Mouse (Mus musculus) kidney, embryonic 14.5 days (tissue): ENCODE measurements around the gene Sptbn4. TPM values are rescaled to one million over a fixed set of nuclear protein-coding genes. Genes with fewer than 3 reads are reported as not detected.

Experiments
- ATAC-seq: fragments of 200-750 bp; cut with Nextera tagmentation; 2 replicates; pipeline ENCODE4 v1.8.0; 2017; ENCODE audit warnings: moderate number of reproducible peaks, mild to moderate bottlenecking, moderate TSS enrichment, moderate library complexity; ENCODE audit not compliant: low FRiP score, low TSS enrichment
- H3K27ac ChIP-seq: fragments of 300-500 bp; sonication (generic); 2 replicates; pipeline ENCODE4 v1.5.1; 2014; ENCODE audit warnings: low read depth, mild to moderate bottlenecking, low read length, moderate library complexity, mixed read lengths
- H3K27me3 ChIP-seq: fragments of 300-500 bp; sonication (generic); 2 replicates; pipeline ENCODE4 v1.6.1; 2014; ENCODE audit warnings: mild to moderate bottlenecking, low read length; ENCODE audit not compliant: control insufficient read depth, insufficient read depth
- H3K36me3 ChIP-seq: fragments of 300-500 bp; sonication (generic); 2 replicates; pipeline ENCODE4 v1.6.1; 2014; ENCODE audit warnings: low read length, mixed read lengths; ENCODE audit not compliant: control insufficient read depth, insufficient read depth
- H3K4me1 ChIP-seq: fragments of 300-500 bp; sonication (generic); 2 replicates; pipeline ENCODE4 v1.6.1; 2014; ENCODE audit warnings: low read length, mixed read lengths; ENCODE audit not compliant: control insufficient read depth, insufficient read depth
- H3K4me2 ChIP-seq: fragments of 300-500 bp; sonication (generic); replicated peaks from 2 replicates; pipeline ENCODE4 v1.6.1; 2014; ENCODE audit warnings: low read depth, mild to moderate bottlenecking, low read length
- H3K4me3 ChIP-seq: fragments of 300-500 bp; sonication (generic); 2 replicates; pipeline ENCODE4 v1.5.1; 2014; ENCODE audit warnings: mild to moderate bottlenecking, low read length
- H3K9ac ChIP-seq: fragments of 300-500 bp; sonication (generic); 2 replicates; pipeline ENCODE4 v1.6.1; 2014; ENCODE audit warnings: low read depth, mild to moderate bottlenecking, low read length, moderate library complexity
- H3K9me3 ChIP-seq: fragments of 300-500 bp; sonication (generic); 2 replicates; pipeline ENCODE4 v1.6.1; 2016; ENCODE audit warnings: low read length; ENCODE audit not compliant: control insufficient read depth
- WGBS: fragments of 180-500 bp; shearing (Covaris S2); extraction: QIAGEN DNeasy Blood & Tissue Kit; methylation state at CpG from one replicate; pipeline ENCODE4 v1.1.7; 2014; 5-methylcytosine and 5-hydroxymethylcytosine counted together
- polyA plus RNA-seq: library from polyadenylated mRNA; unstranded; fragments of >200 nt; fragmentation: Nextera tagmentation; extraction: Ambion mirVana; gene quantifications from 2 replicates; pipeline ENCODE4 v1.2.1, GENCODE M21; 2014

Sptbn4 gene
- polyA plus RNA-seq, 1 experiment from 2014 or later: 0.39 TPM

DNA sequence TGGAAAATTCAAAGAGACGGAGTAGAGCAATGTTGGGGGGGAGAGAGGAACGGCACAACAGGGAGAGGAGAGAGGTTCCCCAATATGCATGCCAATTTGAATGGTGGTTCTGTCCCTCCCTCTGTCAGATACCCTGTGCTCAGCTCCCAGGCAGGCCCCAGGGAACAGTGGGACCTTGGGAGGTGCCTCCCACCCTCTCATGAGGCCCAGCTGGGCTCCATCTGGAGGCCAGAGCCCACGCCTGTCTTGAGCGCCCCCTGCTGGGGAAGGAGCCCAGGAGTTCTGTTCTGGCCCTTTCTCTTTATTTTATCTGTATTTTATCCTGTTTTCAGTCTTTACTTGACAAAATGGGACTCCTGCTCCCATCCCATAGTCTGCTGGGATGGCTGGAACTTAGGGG is 62.8 kb downstream of the Sptbn4 start:
- Histone ChIP-seq H3K4me3 (no peak overlapping the region), H3K4me1 (no peaks in the 10 kb centered on the region), H3K27ac (no peak overlapping the region), H3K9ac (no peak overlapping the region), H3K4me2 (no peak overlapping the region), H3K27me3 (no peaks in the 10 kb centered on the region), H3K9me3 (no peaks in the 10 kb centered on the region), H3K36me3 (no peaks in the 10 kb centered on the region)
- peak; percentile 79 for ATAC-seq
- WGBS: 37% methylated on average over 4 of the region's 4 CpGs

DNA sequence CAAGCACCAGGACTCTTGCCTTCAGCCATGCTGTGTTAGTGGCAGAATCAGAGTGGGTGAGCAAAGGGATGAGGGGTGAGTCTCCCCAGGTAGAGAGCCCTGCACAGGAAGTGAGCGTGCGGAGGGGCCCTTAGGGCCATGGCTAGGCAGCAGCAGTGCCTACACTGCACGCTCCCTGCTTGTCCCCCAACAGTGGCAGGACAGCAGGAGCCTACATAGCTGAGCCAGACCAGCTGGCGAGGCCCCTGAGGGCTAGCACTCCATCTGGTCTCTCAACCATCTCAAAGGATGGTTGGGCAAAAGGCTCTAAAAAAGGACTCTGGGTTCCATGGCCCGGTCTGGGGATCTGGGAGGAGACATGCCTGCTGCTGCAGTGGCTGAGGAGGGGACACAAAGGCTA is 63.4 kb downstream of the Sptbn4 start:
- Histone ChIP-seq H3K9me3 (no peaks in the 10 kb centered on the region), H3K36me3 (no peaks in the 10 kb centered on the region), H3K4me3 (no peak overlapping the region), H3K9ac (no peak overlapping the region), H3K4me2 (no peak overlapping the region), H3K4me1 (no peaks in the 10 kb centered on the region), H3K27ac (no peak overlapping the region), H3K27me3 (no peaks in the 10 kb centered on the region)
- WGBS: 72% methylated on average over 5 of the region's 5 CpGs
- no peak for ATAC-seq

DNA sequence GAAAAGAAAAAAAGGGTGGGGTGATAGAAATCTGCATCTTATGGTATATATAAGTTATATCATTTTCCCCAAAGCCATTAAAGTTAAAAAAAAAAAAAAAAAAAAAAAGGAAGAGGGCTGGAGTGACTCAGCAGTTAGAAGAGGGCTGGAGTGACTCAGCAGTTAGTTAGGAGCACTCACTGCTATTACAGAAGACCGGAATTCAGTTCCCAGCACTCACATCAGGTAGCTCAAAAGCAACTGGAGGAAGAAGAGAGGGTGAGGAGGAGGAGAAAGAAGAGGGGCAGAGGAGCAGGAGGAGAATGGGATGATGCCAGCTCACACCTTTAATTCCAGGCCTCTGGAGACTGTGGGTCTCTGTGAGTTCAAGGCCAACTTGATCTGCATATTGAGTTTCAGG is 64.3 kb downstream of the Sptbn4 start:
- Histone ChIP-seq H3K4me1 (no peaks in the 10 kb centered on the region), H3K36me3 (no peaks in the 10 kb centered on the region), H3K9ac (no peak overlapping the region), H3K4me2 (no peak overlapping the region), H3K9me3 (no peaks in the 10 kb centered on the region), H3K4me3 (no peak overlapping the region), H3K27ac (no peak overlapping the region), H3K27me3 (no peaks in the 10 kb centered on the region)
- WGBS: 74% methylated on average over 1 of the region's 1 CpGs
- no peak for ATAC-seq

- Histone ChIP-seq H3K9me3 (no peaks in the 10 kb centered on the region), H3K4me2 (no peak overlapping the region), H3K9ac (no peak overlapping the region), H3K4me1 (no peaks in the 10 kb centered on the region), H3K36me3 (no peaks in the 10 kb centered on the region), H3K4me3 (no peak overlapping the region), H3K27me3 (peaks cover 11% of the 10 kb centered on the region), H3K27ac (no peak overlapping the region)
- no peak for ATAC-seq
- 64% methylated on average over 4 of the region's 4 CpGs for WGBS
Measured at GRCm38 (mm10) chr7:27381560-27381959, 65.9 kb downstream of the Sptbn4 start.

GRCm38 (mm10) chr7:27381009-27381408 is 66.5 kb downstream of the Sptbn4 start:
- H3K36me3 ChIP-seq: no peaks in the 10 kb centered on the region
- no peak for ATAC-seq
- no peak overlapping the region for H3K9ac ChIP-seq
- no peaks in the 10 kb centered on the region for H3K4me1 ChIP-seq
- 47% methylated on average over 1 of the region's 1 CpGs for WGBS
- H3K27me3 ChIP-seq: peaks cover 13% of the 10 kb centered on the region
- H3K27ac ChIP-seq: no peak overlapping the region
- H3K4me2 ChIP-seq: no peak overlapping the region
- H3K4me3 ChIP-seq: no peak overlapping the region
- H3K9me3 ChIP-seq: no peaks in the 10 kb centered on the region

DNA sequence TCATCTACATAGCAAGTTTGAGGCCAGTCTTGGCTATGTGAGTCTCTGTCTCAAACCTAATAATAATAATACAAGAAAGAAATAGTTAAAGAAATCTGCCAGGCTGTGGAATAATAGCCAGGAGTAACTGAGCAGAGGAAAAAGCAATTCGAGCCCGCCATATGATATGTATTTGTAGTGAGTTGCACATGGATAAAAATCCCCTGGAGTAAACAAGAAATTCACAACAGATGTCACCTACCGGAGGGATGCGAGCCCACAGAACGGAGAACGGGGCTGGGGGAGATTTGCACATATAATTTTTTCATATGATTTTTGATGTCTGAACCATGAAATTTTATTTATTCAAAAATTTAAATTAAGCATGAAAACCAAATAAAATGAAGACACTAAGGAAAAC is 67.7 kb downstream of the Sptbn4 start:
- Histone ChIP-seq H3K27ac (no peak overlapping the region), H3K4me2 (no peak overlapping the region), H3K27me3 (peaks cover 23% of the 10 kb centered on the region), H3K36me3 (no peaks in the 10 kb centered on the region), H3K9me3 (no peaks in the 10 kb centered on the region), H3K9ac (no peak overlapping the region), H3K4me3 (no peak overlapping the region), H3K4me1 (no peaks in the 10 kb centered on the region)
- no peak for ATAC-seq
- 89% methylated on average over 6 of the region's 6 CpGs for WGBS

- Histone ChIP-seq H3K9me3 (no peaks in the 10 kb centered on the region), H3K4me1 (no peaks in the 10 kb centered on the region), H3K27ac (no peak overlapping the region), H3K4me2 (no peak overlapping the region), H3K27me3 (peaks cover 35% of the 10 kb centered on the region), H3K4me3 (no peak overlapping the region), H3K36me3 (no peaks in the 10 kb centered on the region), H3K9ac (no peak overlapping the region)
- no peak; the same call in 1 of the 2 replicates for ATAC-seq
- WGBS: 21% methylated on average over 4 of the region's 4 CpGs
Measured at GRCm38 (mm10) chr7:27378431-27378830, 69.1 kb downstream of the Sptbn4 start.

- peaks cover 64% of the 10 kb centered on the region for H3K27me3 ChIP-seq
- H3K4me2 ChIP-seq: peak overlapping the region; percentile 22; the same call in 1 of the 2 replicates
- no peaks in the 10 kb centered on the region for H3K4me1 ChIP-seq
- no peak overlapping the region for H3K27ac ChIP-seq
- H3K9ac ChIP-seq: no peak overlapping the region
- H3K36me3 ChIP-seq: no peaks in the 10 kb centered on the region
- H3K4me3 ChIP-seq: peak overlapping the region; percentile 7
- H3K9me3 ChIP-seq: peaks cover 1% of the 10 kb centered on the region
- under 1% methylated on average over 21 of the region's 22 CpGs for whole genome bisulfite sequencing
- ATAC-seq: no peak
Measured at GRCm38 (mm10) chr7:27375274-27375673, 72.2 kb downstream of the Sptbn4 start.

- H3K9ac ChIP-seq: peak overlapping the region; percentile 34; the same call in 1 of the 2 replicates
- H3K36me3 ChIP-seq: no peaks in the 10 kb centered on the region
- peak overlapping the region; percentile 29; the same call in 1 of the 2 replicates for H3K4me2 ChIP-seq
- H3K27ac ChIP-seq: no peak overlapping the region
- 4% methylated on average over 42 of the region's 44 CpGs for WGBS
- H3K9me3 ChIP-seq: peaks cover 7% of the 10 kb centered on the region
- peak; percentile 61; the same call in 1 of the 2 replicates for ATAC-seq
- peaks cover 90% of the 10 kb centered on the region for H3K27me3 ChIP-seq
- H3K4me1 ChIP-seq: no peaks in the 10 kb centered on the region
- H3K4me3 ChIP-seq: peak overlapping the region; percentile 28
Measured at GRCm38 (mm10) chr7:27371715-27372462, 75.6 kb downstream of the Sptbn4 start.
